Mouse (Mus musculus) thymus, adult 2 months (tissue): ENCODE data around the gene Brf1.

ENCODE experiments used
- CTCF ChIP-seq: fragments of 200-500 bp; IDR thresholded peaks from 2 replicates; pipeline ENCODE4 v1.5.1; 2012; ENCODE audit warnings: mild to moderate bottlenecking, control low read depth, low read length, moderate library complexity, borderline replicate concordance; ENCODE audit not compliant: control insufficient read depth, poor library complexity, insufficient read depth; ENCODE audit errors: extremely low read depth
- POLR2A ChIP-seq: fragments of 200-500 bp; IDR thresholded peaks from 2 replicates; pipeline ENCODE4 v1.6.1; 2012; ENCODE audit warnings: mild to moderate bottlenecking, low read length, control low read depth, moderate library complexity; ENCODE audit not compliant: control insufficient read depth, poor library complexity, insufficient read depth; ENCODE audit errors: extremely low read depth

DNA sequence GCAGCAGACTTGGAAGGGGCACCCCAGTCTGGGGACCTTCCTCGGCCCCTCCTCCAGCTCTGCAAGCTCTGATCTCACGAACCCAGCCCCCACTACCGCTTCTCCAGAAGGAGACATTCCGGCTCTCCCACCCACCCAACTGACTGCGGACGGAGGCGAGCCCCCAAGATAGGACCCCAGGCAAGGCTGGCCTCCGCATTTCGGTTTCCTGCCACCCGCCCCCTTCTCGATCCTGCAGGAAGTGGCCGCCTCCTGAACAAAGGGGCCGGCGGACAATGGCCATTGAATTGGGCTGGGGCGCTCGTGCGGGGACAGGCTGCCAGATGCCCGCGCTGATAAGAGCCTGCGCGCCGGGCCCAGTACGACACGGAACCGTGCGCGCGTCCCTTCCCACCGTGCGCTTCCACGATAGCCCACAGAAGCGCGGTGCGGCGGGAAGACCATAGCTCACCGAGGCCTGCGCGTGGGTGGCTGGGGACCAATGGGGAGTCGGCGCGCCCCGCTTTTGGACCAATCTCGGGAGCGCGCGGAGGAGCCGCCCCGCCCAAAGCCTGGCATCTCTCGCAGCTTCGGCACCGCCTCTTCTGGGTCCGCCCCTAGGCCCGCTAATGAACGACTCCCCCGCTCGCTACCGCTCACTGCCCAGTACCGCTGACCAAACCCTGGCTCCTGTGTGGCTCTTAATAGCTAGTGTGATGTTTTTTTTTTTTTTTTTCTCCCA is 50.3 kb downstream of the Brf1 start:
- TF ChIP-seq POLR2A (no peak), CTCF (no peak)
